Mouse (Mus musculus) thymus, postnatal 0 days (tissue): ENCODE results near the gene Gfod2. TPM values are rescaled to one million over a fixed set of nuclear protein-coding genes. Genes with fewer than 3 reads are reported as not detected.

Experiments
- DNase-seq: peaks from one replicate; pipeline ENCODE4 v3.0.0-alpha.2; 2015; ENCODE audit warnings: low spot score
- polyA plus RNA-seq: library from polyadenylated mRNA; unstranded; fragments of >200 nt; fragmentation: Nextera tagmentation; extraction: Ambion mirVana; gene quantifications from 2 replicates; pipeline ENCODE4 v1.2.1, GENCODE M21; 2015

Gfod2 gene
- polyA plus RNA-seq, 1 experiment from 2014 or later = 11.3 TPM

DNA sequence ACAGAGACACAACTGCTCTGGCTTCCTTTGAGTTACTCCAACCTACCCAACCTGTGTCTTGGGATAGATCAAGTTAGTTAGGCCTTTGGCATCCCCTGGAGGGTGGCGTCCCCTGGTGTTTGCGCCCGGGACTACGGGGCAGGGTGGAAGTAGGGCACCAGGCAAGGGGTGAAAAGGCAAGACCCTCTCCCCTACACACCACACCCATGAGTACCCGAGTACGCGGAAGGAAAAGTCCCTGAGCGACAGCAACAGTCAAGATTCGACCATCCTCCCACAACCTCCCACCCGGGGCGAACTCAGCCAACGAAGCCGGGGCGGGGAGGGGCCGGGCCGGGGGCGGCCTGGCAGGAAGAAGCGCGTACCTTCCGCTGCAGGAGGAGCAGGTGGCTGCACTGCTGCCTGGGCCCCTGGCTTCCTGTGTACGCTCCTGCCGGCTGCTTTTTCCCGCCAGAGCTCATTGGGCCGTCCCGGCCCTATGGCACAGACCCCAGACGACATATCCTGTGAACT lies 72.6 kb downstream of the Gfod2 start, which contains the start of gene Carmil2:
Gene Carmil2, plus strand, starts transcription at position 479 of the 513 bp plus-strand sequence.
- DNase-seq = peak; percentile 98

DNA sequence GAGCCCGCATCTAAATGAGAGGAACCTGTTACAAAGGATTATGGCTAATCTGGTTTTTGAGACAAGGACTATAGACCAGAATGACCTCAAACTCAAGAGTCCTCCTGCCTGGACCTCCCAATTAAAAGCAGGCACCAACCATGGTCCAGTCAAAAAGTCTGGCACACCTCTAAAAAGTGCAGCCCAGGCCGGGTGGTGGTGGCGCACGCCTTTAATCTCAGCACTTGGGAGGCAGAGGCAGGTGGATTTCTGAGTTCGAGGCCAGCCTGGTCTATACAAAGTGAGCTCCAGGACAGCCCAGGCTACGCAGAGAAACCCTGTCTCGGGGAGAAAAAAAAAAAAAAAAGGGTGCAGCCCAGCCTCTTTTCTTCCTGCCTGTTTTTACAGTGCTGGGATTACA lies 73.1 kb downstream of the Gfod2 start:
- no peak for DNase-seq

GRCm38 (mm10) chr8:105677891-105678290 lies 80.6 kb downstream of the Gfod2 start:
- no peak for DNase-seq

Other genes starting within 250 kb of the Gfod2 start
- 0.26 and 0.28 TPM in 2 replicates for gene Hsd11b2, start 239.9 kb downstream of the Gfod2 start, polyA plus RNA-seq
- 97.3 and 105 TPM in 2 replicates for gene Atp6v0d1, start 192.6 kb downstream of the Gfod2 start, polyA plus RNA-seq
- 28.5 and 30.8 TPM in 2 replicates for gene Ripor1, start 153.4 kb downstream of the Gfod2 start, polyA plus RNA-seq
- 213 and 255 TPM in 2 replicates for gene Ctcf, start 122.1 kb downstream of the Gfod2 start, polyA plus RNA-seq
- 1.2 TPM in 2 replicates for gene Agrp, start 121.3 kb downstream of the Gfod2 start, polyA plus RNA-seq
- 53.7 and 63.6 TPM in 2 replicates for gene Carmil2, start 72.4 kb downstream of the Gfod2 start, polyA plus RNA-seq
- gene Acd, start 57.6 kb downstream of the Gfod2 start, polyA plus RNA-seq = 66.7 and 72.9 TPM in 2 replicates
- 20.5 and 22.4 TPM in 2 replicates for gene Pard6a, start 57.5 kb downstream of the Gfod2 start, polyA plus RNA-seq
- gene 4933405L10Rik, start 51.0 kb downstream of the Gfod2 start, polyA plus RNA-seq = 0.12 TPM in 1 of 2 replicates, not detected in the other
- gene Enkd1, start 50.5 kb downstream of the Gfod2 start, polyA plus RNA-seq = 28.7 and 29.4 TPM in 2 replicates
- gene Ranbp10, start 68.7 kb upstream of the Gfod2 start, polyA plus RNA-seq = 8.4 and 9.9 TPM in 2 replicates
- gene Tsnaxip1, start 69.1 kb upstream of the Gfod2 start, polyA plus RNA-seq = 0.10 and 0.18 TPM in 2 replicates
- 25.1 and 28.2 TPM in 2 replicates for gene Cenpt, start 94.6 kb upstream of the Gfod2 start, polyA plus RNA-seq
- gene Thap11, start 96.5 kb upstream of the Gfod2 start, polyA plus RNA-seq = 55.4 and 56.2 TPM in 2 replicates
- 169 and 192 TPM in 2 replicates for gene Nutf2, start 101.9 kb upstream of the Gfod2 start, polyA plus RNA-seq
- 35.6 and 39.0 TPM in 2 replicates for gene Edc4, start 122.2 kb upstream of the Gfod2 start, polyA plus RNA-seq
- gene Nrn1l, start 134.9 kb upstream of the Gfod2 start, polyA plus RNA-seq = 0.56 and 0.68 TPM in 2 replicates
- gene Pskh1, start 141.8 kb upstream of the Gfod2 start, polyA plus RNA-seq = 18.4 and 21.6 TPM in 2 replicates
- gene Ctrl, start 175.2 kb upstream of the Gfod2 start, polyA plus RNA-seq = 0.99 TPM in 2 replicates
- 385 and 398 TPM in 2 replicates for gene Psmb10, start 179.8 kb upstream of the Gfod2 start, polyA plus RNA-seq
- gene Lcat, start 184.7 kb upstream of the Gfod2 start, polyA plus RNA-seq = 0.40 and 0.62 TPM in 2 replicates
- 17.5 and 18.6 TPM in 2 replicates for gene Slc12a4, start 207.4 kb upstream of the Gfod2 start, polyA plus RNA-seq
- not detected in 2 replicates for gene Dpep3, start 220.8 kb upstream of the Gfod2 start, polyA plus RNA-seq
- 25.6 TPM in 2 replicates for gene Dus2, start 232.7 kb upstream of the Gfod2 start, polyA plus RNA-seq
- 0.20 TPM in 1 of 2 replicates, not detected in the other for gene Dpep2nb, start 247.3 kb upstream of the Gfod2 start, polyA plus RNA-seq